Mouse (Mus musculus): ENCODE data around the gene Olfr1223. TPM values are rescaled to one million over a fixed set of nuclear protein-coding genes. Genes with fewer than 3 reads are reported as not detected.
"Not testable (repeated sequence)": the region's sequence is repeated elsewhere in the genome, so short reads cannot be mapped to it uniquely, and the experiment has no call there.

Gene Olfr1223
- polyA plus RNA-seq (2014; fragmentation: Nextera tagmentation; extraction: Ambion mirVana), result not detected in 2 replicates

GRCm38 (mm10) chr2:89151460-89151859 lies at the start of gene Olfr1223:
Olfr1223 (minus strand) TSS chr2:89151560.
- H3K27me3 ChIP-seq (ENCODE audit: control insufficient read depth, insufficient read depth, low read length), result no peaks in the 10 kb centered on the region
- no peaks in the 10 kb centered on the region for H3K4me1 ChIP-seq (replicated peaks; ENCODE audit: control insufficient read depth, insufficient read depth, low read length)
- 67% methylated on average over 1 of the region's 1 CpGs for WGBS
- no peak within 1 kb of the TSS for H3K4me2 ChIP-seq (replicated peaks; ENCODE audit: low read depth, low read length)
- DNase-seq (ENCODE audit: low spot score) (no peak), ATAC-seq (ENCODE audit: low FRiP score) (no peak)
- no peaks in the 10 kb centered on the region for H3K36me3 ChIP-seq (ENCODE audit: control insufficient read depth, insufficient read depth, low read length)
- no peak within 1 kb of the TSS for H3K27ac ChIP-seq (ENCODE audit: low read depth, low read length)
- no peaks in the 10 kb centered on the region for H3K9me3 ChIP-seq (ENCODE audit: control insufficient read depth, low read length)
- H3K9ac ChIP-seq (ENCODE audit: low read depth, low read length), result no peak within 1 kb of the TSS
- no peak within 1 kb of the TSS for H3K4me3 ChIP-seq (ENCODE audit: low read depth, low read length)

- Histone ChIP-seq H3K36me3 (ENCODE audit: control insufficient read depth, insufficient read depth, low read length) (no peaks in the 10 kb centered on the region), H3K9ac (ENCODE audit: low read depth, low read length) (no peak within 1 kb of the TSS), H3K9me3 (ENCODE audit: control insufficient read depth, low read length) (no peaks in the 10 kb centered on the region), H3K4me3 (ENCODE audit: low read depth, low read length) (no peak within 1 kb of the TSS), H3K27me3 (ENCODE audit: control insufficient read depth, insufficient read depth, low read length) (no peaks in the 10 kb centered on the region), H3K4me2 (replicated peaks; ENCODE audit: low read depth, low read length) (no peak within 1 kb of the TSS), H3K4me1 (replicated peaks; ENCODE audit: control insufficient read depth, insufficient read depth, low read length) (no peaks in the 10 kb centered on the region), H3K27ac (ENCODE audit: low read depth, low read length) (no peak within 1 kb of the TSS)
- DNase-seq (ENCODE audit: low spot score) (no peak), ATAC-seq (ENCODE audit: low FRiP score) (no peak)
- WGBS, result 59% methylated on average over 2 of the region's 2 CpGs
Observed at GRCm38 (mm10) chr2:89199948-89200347, 48.6 kb upstream of the Olfr1223 start, which contains the start of gene Olfr1226. Olfr1226 (minus strand) TSS chr2:89200048.

DNA sequence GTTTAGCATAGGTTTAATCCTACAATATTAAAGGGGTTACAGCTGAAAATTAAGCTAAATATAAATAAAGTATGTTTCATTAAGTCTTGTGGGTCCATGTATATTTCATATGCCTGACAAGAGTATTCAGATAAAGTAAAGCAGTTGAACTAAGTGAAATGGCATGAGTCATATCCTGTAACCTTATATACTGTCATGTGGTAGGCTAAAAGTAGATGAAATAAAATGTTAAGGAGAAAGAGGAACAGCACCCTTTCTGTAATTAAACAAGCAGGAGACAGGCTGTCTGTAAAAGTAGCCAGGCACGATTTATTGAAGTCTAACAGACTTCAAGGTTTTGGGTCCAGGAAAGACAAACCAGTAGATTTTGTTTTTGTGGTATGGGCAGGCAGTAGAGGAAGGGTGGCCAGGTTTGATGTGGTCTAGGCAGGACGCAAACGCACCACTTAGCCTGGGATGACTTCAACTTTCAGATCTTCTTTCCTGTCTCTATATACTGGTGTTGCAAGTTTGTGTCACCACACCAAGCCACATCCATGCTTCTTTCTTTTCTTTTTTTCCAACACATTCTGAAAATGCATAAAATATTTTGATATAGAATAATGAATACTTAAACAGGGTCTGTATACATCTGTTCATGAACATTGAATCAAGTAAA lies 45.1 kb upstream of the Olfr1223 start:
- 93% methylated on average over 3 of the region's 3 CpGs for WGBS
- H3K36me3 ChIP-seq (ENCODE audit: control insufficient read depth, insufficient read depth, low read length), result no peaks in the 10 kb centered on the region
- H3K27me3 ChIP-seq (ENCODE audit: control insufficient read depth, insufficient read depth, low read length), result no peaks in the 10 kb centered on the region
- ATAC-seq (ENCODE audit: low FRiP score), result no peak
- H3K27ac ChIP-seq (ENCODE audit: low read depth, low read length), result no peak overlapping the region
- H3K4me2 ChIP-seq (replicated peaks; ENCODE audit: low read depth, low read length), result no peak overlapping the region
- no peaks in the 10 kb centered on the region for H3K4me1 ChIP-seq (replicated peaks; ENCODE audit: control insufficient read depth, insufficient read depth, low read length)
- DNase-seq (ENCODE audit: low spot score), result no peak
- H3K4me3 ChIP-seq (ENCODE audit: low read depth, low read length), result no peak overlapping the region
- H3K9ac ChIP-seq (ENCODE audit: low read depth, low read length), result no peak overlapping the region
- H3K9me3 ChIP-seq (ENCODE audit: control insufficient read depth, low read length), result no peaks in the 10 kb centered on the region

- no peak within 1 kb of the TSS for H3K9ac ChIP-seq (ENCODE audit: low read depth, low read length)
- WGBS, result 90% methylated on average over 1 of the region's 1 CpGs
- no peaks in the 10 kb centered on the region for H3K9me3 ChIP-seq (ENCODE audit: control insufficient read depth, low read length)
- H3K4me2 ChIP-seq (replicated peaks; ENCODE audit: low read depth, low read length), result no peak within 1 kb of the TSS
- DNase-seq (ENCODE audit: low spot score) (no peak), ATAC-seq (ENCODE audit: low FRiP score) (no peak)
- H3K27me3 ChIP-seq (ENCODE audit: control insufficient read depth, insufficient read depth, low read length), result no peaks in the 10 kb centered on the region
- no peak within 1 kb of the TSS for H3K4me3 ChIP-seq (ENCODE audit: low read depth, low read length)
- H3K36me3 ChIP-seq (ENCODE audit: control insufficient read depth, insufficient read depth, low read length), result no peaks in the 10 kb centered on the region
- no peaks in the 10 kb centered on the region for H3K4me1 ChIP-seq (replicated peaks; ENCODE audit: control insufficient read depth, insufficient read depth, low read length)
- H3K27ac ChIP-seq (ENCODE audit: low read depth, low read length), result no peak within 1 kb of the TSS
Observed at GRCm38 (mm10) chr2:89174569-89174968, 23.2 kb upstream of the Olfr1223 start, which contains the start of gene Olfr1225. Olfr1225 (minus strand) TSS chr2:89174669.

DNA sequence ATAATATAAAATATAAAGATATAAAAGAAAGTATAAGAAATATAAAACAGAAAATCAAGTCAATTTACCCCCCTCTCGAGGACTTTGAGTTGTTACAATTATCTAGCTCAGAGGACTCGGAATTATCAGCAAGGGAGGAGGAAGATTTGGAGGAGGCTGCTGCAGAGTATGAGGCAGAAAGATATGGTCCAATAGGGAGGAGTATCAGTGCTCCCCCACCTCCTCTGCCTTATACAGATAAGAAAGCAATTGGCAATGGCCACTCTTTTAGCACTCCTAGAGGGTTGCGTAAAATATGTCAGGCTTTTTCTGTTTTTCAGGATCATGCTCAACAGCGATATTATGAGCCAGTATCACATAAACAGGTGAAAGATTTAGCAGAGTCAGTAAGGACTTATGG lies 13.4 kb upstream of the Olfr1223 start:
- H3K27me3 ChIP-seq (ENCODE audit: control insufficient read depth, insufficient read depth, low read length); DNase-seq (ENCODE audit: low spot score); H3K9me3 ChIP-seq (ENCODE audit: control insufficient read depth, low read length); H3K4me3 ChIP-seq (ENCODE audit: low read depth, low read length); H3K9ac ChIP-seq (ENCODE audit: low read depth, low read length); H3K4me1 ChIP-seq (replicated peaks; ENCODE audit: control insufficient read depth, insufficient read depth, low read length); H3K4me2 ChIP-seq (replicated peaks; ENCODE audit: low read depth, low read length); ATAC-seq (ENCODE audit: low FRiP score); H3K27ac ChIP-seq (ENCODE audit: low read depth, low read length); H3K36me3 ChIP-seq (ENCODE audit: control insufficient read depth, insufficient read depth, low read length): not testable (repeated sequence)
- 92% methylated on average over 4 of the region's 4 CpGs for WGBS

- ATAC-seq (ENCODE audit: low FRiP score); H3K4me1 ChIP-seq (replicated peaks; ENCODE audit: control insufficient read depth, insufficient read depth, low read length); H3K4me2 ChIP-seq (replicated peaks; ENCODE audit: low read depth, low read length); H3K9me3 ChIP-seq (ENCODE audit: control insufficient read depth, low read length); DNase-seq (ENCODE audit: low spot score); H3K27ac ChIP-seq (ENCODE audit: low read depth, low read length); H3K27me3 ChIP-seq (ENCODE audit: control insufficient read depth, insufficient read depth, low read length); H3K4me3 ChIP-seq (ENCODE audit: low read depth, low read length); H3K9ac ChIP-seq (ENCODE audit: low read depth, low read length); H3K36me3 ChIP-seq (ENCODE audit: control insufficient read depth, insufficient read depth, low read length): not testable (repeated sequence)
- WGBS, result 96% methylated on average over 8 of the region's 8 CpGs
Observed at GRCm38 (mm10) chr2:89163991-89164390, 12.6 kb upstream of the Olfr1223 start, which contains the start of gene Olfr1224-ps1. Olfr1224-ps1 (minus strand) TSS chr2:89164091.

GRCm38 (mm10) chr2:89132954-89133353 lies 18.4 kb downstream of the Olfr1223 start, which contains the start of gene Olfr1222:
Olfr1222 (minus strand) TSS chr2:89133054.
- H3K4me3 ChIP-seq (ENCODE audit: low read depth, low read length), result no peak within 1 kb of the TSS
- DNase-seq (ENCODE audit: low spot score), result no peak
- H3K9me3 ChIP-seq (ENCODE audit: control insufficient read depth, low read length), result no peaks in the 10 kb centered on the region
- H3K27ac ChIP-seq (ENCODE audit: low read depth, low read length), result no peak within 1 kb of the TSS
- H3K4me2 ChIP-seq (replicated peaks; ENCODE audit: low read depth, low read length), result no peak within 1 kb of the TSS
- H3K4me1 ChIP-seq (replicated peaks; ENCODE audit: control insufficient read depth, insufficient read depth, low read length), result no peaks in the 10 kb centered on the region
- no peaks in the 10 kb centered on the region for H3K27me3 ChIP-seq (ENCODE audit: control insufficient read depth, insufficient read depth, low read length)
- no peaks in the 10 kb centered on the region for H3K36me3 ChIP-seq (ENCODE audit: control insufficient read depth, insufficient read depth, low read length)
- no peak for ATAC-seq (ENCODE audit: low FRiP score)
- H3K9ac ChIP-seq (ENCODE audit: low read depth, low read length), result no peak within 1 kb of the TSS
- WGBS, result 85% methylated on average over 3 of the region's 3 CpGs

DNA sequence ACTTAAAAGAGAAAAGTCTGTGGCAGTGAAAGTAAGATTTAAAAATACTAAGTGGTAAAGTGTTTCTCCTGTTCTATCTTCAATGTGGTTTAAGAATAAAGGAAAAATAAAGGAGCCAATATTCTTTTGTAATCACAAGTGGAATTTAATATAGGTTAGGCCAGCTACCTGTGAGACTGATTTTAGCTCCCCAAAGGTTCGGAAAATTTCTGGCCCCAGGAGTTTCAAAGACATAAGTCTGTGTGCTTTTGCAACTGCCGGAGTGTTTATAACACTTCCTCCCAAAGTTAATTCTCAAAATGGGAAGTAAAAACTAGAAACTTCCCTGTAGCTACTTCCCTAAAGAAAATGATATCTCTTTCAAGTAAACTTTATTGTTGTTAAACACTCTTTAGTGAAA lies 34.2 kb downstream of the Olfr1223 start, which contains the start of gene Olfr1221:
Olfr1221 (minus strand) TSS at position 101 of the 400 bp plus-strand sequence.
- no peaks in the 10 kb centered on the region for H3K4me1 ChIP-seq (replicated peaks; ENCODE audit: control insufficient read depth, insufficient read depth, low read length)
- no peaks in the 10 kb centered on the region for H3K9me3 ChIP-seq (ENCODE audit: control insufficient read depth, low read length)
- no peaks in the 10 kb centered on the region for H3K27me3 ChIP-seq (ENCODE audit: control insufficient read depth, insufficient read depth, low read length)
- no peak within 1 kb of the TSS for H3K27ac ChIP-seq (ENCODE audit: low read depth, low read length)
- no peak for ATAC-seq (ENCODE audit: low FRiP score)
- H3K36me3 ChIP-seq (ENCODE audit: control insufficient read depth, insufficient read depth, low read length), result no peaks in the 10 kb centered on the region
- no peak within 1 kb of the TSS for H3K4me2 ChIP-seq (replicated peaks; ENCODE audit: low read depth, low read length)
- DNase-seq (ENCODE audit: low spot score), result no peak
- 92% methylated on average over 2 of the region's 2 CpGs for WGBS
- no peak within 1 kb of the TSS for H3K4me3 ChIP-seq (ENCODE audit: low read depth, low read length)
- no peak within 1 kb of the TSS for H3K9ac ChIP-seq (ENCODE audit: low read depth, low read length)

DNA sequence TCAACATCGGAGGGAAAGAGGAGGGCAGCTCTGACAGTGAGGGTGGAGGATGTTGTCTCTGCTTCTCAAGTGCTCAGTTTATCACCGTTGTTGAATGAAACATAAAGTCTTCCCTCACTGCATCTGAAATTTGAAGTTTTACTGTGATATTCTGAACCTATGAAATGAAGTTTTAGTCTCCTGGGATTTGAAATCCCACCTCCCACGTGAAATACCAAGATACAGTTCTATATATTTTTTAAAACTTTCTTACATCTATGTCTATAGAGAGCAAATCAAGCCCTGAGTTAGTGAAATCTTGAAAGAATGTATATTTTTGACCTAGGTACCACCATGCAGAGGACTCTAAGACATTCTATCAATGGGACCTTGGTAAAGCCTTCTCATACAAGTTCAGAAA lies 44.6 kb downstream of the Olfr1223 start, which contains the start of gene Olfr1220:
Olfr1220 (minus strand) TSS at position 101 of the 400 bp plus-strand sequence.
- 82% methylated on average over 3 of the region's 3 CpGs for WGBS
- Histone ChIP-seq H3K9ac (ENCODE audit: low read depth, low read length) (no peak within 1 kb of the TSS), H3K36me3 (ENCODE audit: control insufficient read depth, insufficient read depth, low read length) (no peaks in the 10 kb centered on the region), H3K4me3 (ENCODE audit: low read depth, low read length) (no peak within 1 kb of the TSS), H3K4me2 (replicated peaks; ENCODE audit: low read depth, low read length) (no peak within 1 kb of the TSS), H3K27me3 (ENCODE audit: control insufficient read depth, insufficient read depth, low read length) (no peaks in the 10 kb centered on the region), H3K9me3 (ENCODE audit: control insufficient read depth, low read length) (no peaks in the 10 kb centered on the region), H3K4me1 (replicated peaks; ENCODE audit: control insufficient read depth, insufficient read depth, low read length) (no peaks in the 10 kb centered on the region), H3K27ac (ENCODE audit: low read depth, low read length) (no peak within 1 kb of the TSS)
- DNase-seq (ENCODE audit: low spot score) (no peak), ATAC-seq (ENCODE audit: low FRiP score) (no peak)
